Mouse (Mus musculus) hindbrain, embryonic 10.5 days (tissue): ENCODE measurements at regions not wholly inside any gene's neighbourhood (a gene's known extent, or its start where the extent isn't known, plus 50 kb on each side); places are given as distances from the start of the nearest gene placed in this dataset.

Experiments
- DNase-seq: peaks from one replicate; pipeline ENCODE4 v3.0.0-alpha.2; 2017; ENCODE audit warnings: low spot score
- H3K27ac ChIP-seq: fragments of 300-500 bp; sonication (generic); 2 replicates; pipeline ENCODE4 v1.5.1; 2016; ENCODE audit warnings: mild to moderate bottlenecking, moderate library complexity
- H3K27me3 ChIP-seq: fragments of 300-500 bp; sonication (generic); 2 replicates; pipeline ENCODE4 v1.6.1; 2016; ENCODE audit warnings: mild to moderate bottlenecking; ENCODE audit not compliant: poor library complexity, insufficient read depth, severe bottlenecking
- H3K36me3 ChIP-seq: fragments of 300-500 bp; sonication (generic); 2 replicates; pipeline ENCODE4 v1.6.1; 2016; ENCODE audit warnings: mild to moderate bottlenecking, moderate library complexity
- H3K4me1 ChIP-seq: fragments of 300-500 bp; sonication (generic); replicated peaks from 2 replicates; pipeline ENCODE4 v1.6.1; 2016; ENCODE audit warnings: mild to moderate bottlenecking
- H3K4me3 ChIP-seq: fragments of 300-500 bp; sonication (generic); 2 replicates; pipeline ENCODE4 v1.5.1; 2016; ENCODE audit warnings: mild to moderate bottlenecking, moderate library complexity
- H3K9me3 ChIP-seq: fragments of 300-500 bp; sonication (generic); 2 replicates; pipeline ENCODE4 v1.6.1; 2016; ENCODE audit warnings: mild to moderate bottlenecking, moderate library complexity
- WGBS: fragments of 180-500 bp; shearing (Covaris S2); methylation state at CpG from one replicate; pipeline ENCODE4 v1.1.7; 2016; 5-methylcytosine and 5-hydroxymethylcytosine counted together

GRCm38 (mm10) chr13:28628751-28629150 lies 324.8 kb downstream of the Sox4 start:
- WGBS = 54% methylated on average over 8 of the region's 8 CpGs
- DNase-seq = no peak
- Histone ChIP-seq H3K4me1 (peaks cover 33% of the 10 kb centered on the region), H3K27ac (0 out of 2 replicates have a peak overlapping the region, but pooled peaks have one; percentile 29), H3K9me3 (no peaks in the 10 kb centered on the region), H3K36me3 (peaks cover 22% of the 10 kb centered on the region), H3K4me3 (no peak overlapping the region), H3K27me3 (no peaks in the 10 kb centered on the region)

- Histone ChIP-seq H3K27ac (no peak overlapping the region), H3K36me3 (no peaks in the 10 kb centered on the region), H3K4me1 (peaks cover 38% of the 10 kb centered on the region), H3K9me3 (no peaks in the 10 kb centered on the region), H3K27me3 (no peaks in the 10 kb centered on the region), H3K4me3 (no peak overlapping the region)
- no peak for DNase-seq
- 7% methylated on average over 3 of the region's 3 CpGs for WGBS
These were observed 334.6 kb downstream of the Sox4 start for GRCm38 (mm10) chr13:28618961-28619360.

GRCm38 (mm10) chr13:28617503-28617902 lies 336.0 kb downstream of the Sox4 start:
- Histone ChIP-seq H3K27ac (no peak overlapping the region; the same call in 1 of the 2 replicates), H3K36me3 (peaks cover 8% of the 10 kb centered on the region), H3K4me3 (no peak overlapping the region), H3K27me3 (no peaks in the 10 kb centered on the region), H3K4me1 (peaks cover 39% of the 10 kb centered on the region), H3K9me3 (no peaks in the 10 kb centered on the region)
- no peak for DNase-seq
- WGBS = 91% methylated on average over 4 of the region's 4 CpGs

GRCm38 (mm10) chr13:28616645-28617381 lies 336.7 kb downstream of the Sox4 start:
- no peak overlapping the region for H3K27ac ChIP-seq
- H3K4me1 ChIP-seq = peaks cover 39% of the 10 kb centered on the region
- H3K9me3 ChIP-seq = no peaks in the 10 kb centered on the region
- no peak for DNase-seq
- H3K27me3 ChIP-seq = no peaks in the 10 kb centered on the region
- 87% methylated on average over 9 of the region's 9 CpGs for WGBS
- no peak overlapping the region for H3K4me3 ChIP-seq
- H3K36me3 ChIP-seq = peaks cover 9% of the 10 kb centered on the region

- H3K27me3 ChIP-seq = no peaks in the 10 kb centered on the region
- H3K27ac ChIP-seq = no peak overlapping the region
- no peak overlapping the region for H3K4me3 ChIP-seq
- WGBS = 58% methylated on average over 6 of the region's 6 CpGs
- H3K4me1 ChIP-seq = 0 out of 2 replicates have a peak, but pooled peaks cover 2% of the 10 kb centered on the region
- H3K36me3 ChIP-seq = peaks cover 3% of the 10 kb centered on the region; the same call in 1 of the 2 replicates
- no peaks in the 10 kb centered on the region for H3K9me3 ChIP-seq
- DNase-seq = no peak
These were observed 345.9 kb downstream of the Sox4 start for GRCm38 (mm10) chr13:28607551-28608114.

GRCm38 (mm10) chr13:28606651-28607050 lies 346.9 kb downstream of the Sox4 start:
- Histone ChIP-seq H3K4me1 (0 out of 2 replicates have a peak, but pooled peaks cover 2% of the 10 kb centered on the region), H3K36me3 (no peaks in the 10 kb centered on the region), H3K9me3 (no peaks in the 10 kb centered on the region), H3K27ac (no peak overlapping the region), H3K4me3 (no peak overlapping the region), H3K27me3 (no peaks in the 10 kb centered on the region)
- DNase-seq = no peak
- 90% methylated on average over 1 of the region's 1 CpGs for WGBS

- peaks cover 2% of the 10 kb centered on the region; the same call in 1 of the 2 replicates for H3K4me1 ChIP-seq
- H3K36me3 ChIP-seq = no peaks in the 10 kb centered on the region
- H3K9me3 ChIP-seq = no peaks in the 10 kb centered on the region
- H3K27me3 ChIP-seq = no peaks in the 10 kb centered on the region
- WGBS = 89% methylated on average over 1 of the region's 1 CpGs
- H3K4me3 ChIP-seq = no peak overlapping the region
- H3K27ac ChIP-seq = no peak overlapping the region
- DNase-seq = no peak
These were observed 347.7 kb downstream of the Sox4 start for GRCm38 (mm10) chr13:28605833-28606232.

GRCm38 (mm10) chr13:28604016-28604415 lies 346.7 kb downstream of the Gm11361 start:
- Histone ChIP-seq H3K9me3 (no peaks in the 10 kb centered on the region), H3K27ac (no peak overlapping the region), H3K27me3 (no peaks in the 10 kb centered on the region), H3K36me3 (no peaks in the 10 kb centered on the region), H3K4me1 (peaks cover 2% of the 10 kb centered on the region; the same call in 1 of the 2 replicates), H3K4me3 (no peak overlapping the region)
- WGBS = 73% methylated on average over 6 of the region's 6 CpGs
- no peak for DNase-seq

GRCm38 (mm10) chr13:28600792-28601191 lies 343.5 kb downstream of the Gm11361 start:
- Histone ChIP-seq H3K27me3 (no peaks in the 10 kb centered on the region), H3K4me3 (no peak overlapping the region), H3K4me1 (peaks cover 2% of the 10 kb centered on the region; the same call in 1 of the 2 replicates), H3K27ac (0 out of 2 replicates have a peak overlapping the region, but pooled peaks have one; percentile 16), H3K36me3 (peaks cover 5% of the 10 kb centered on the region; the same call in 1 of the 2 replicates), H3K9me3 (no peaks in the 10 kb centered on the region)
- DNase-seq = no peak
- 76% methylated on average over 5 of the region's 5 CpGs for WGBS

- H3K4me3 ChIP-seq = no peak overlapping the region
- no peak overlapping the region for H3K27ac ChIP-seq
- H3K27me3 ChIP-seq = no peaks in the 10 kb centered on the region
- no peaks in the 10 kb centered on the region; the same call in 1 of the 2 replicates for H3K4me1 ChIP-seq
- no peaks in the 10 kb centered on the region for H3K9me3 ChIP-seq
- DNase-seq = no peak
- 94% methylated on average over 2 of the region's 2 CpGs for WGBS
- H3K36me3 ChIP-seq = peaks cover 20% of the 10 kb centered on the region
These were observed 339.0 kb downstream of the Gm11361 start for GRCm38 (mm10) chr13:28596367-28596766.

- no peak overlapping the region for H3K4me3 ChIP-seq
- no peak for DNase-seq
- H3K9me3 ChIP-seq = no peaks in the 10 kb centered on the region
- WGBS = 91% methylated on average over 1 of the region's 1 CpGs
- H3K27ac ChIP-seq = no peak overlapping the region
- H3K36me3 ChIP-seq = peaks cover 19% of the 10 kb centered on the region
- H3K27me3 ChIP-seq = no peaks in the 10 kb centered on the region
- no peaks in the 10 kb centered on the region for H3K4me1 ChIP-seq
These were observed 334.8 kb downstream of the Gm11361 start for GRCm38 (mm10) chr13:28592176-28592575.

GRCm38 (mm10) chr13:28587977-28588376 lies 330.6 kb downstream of the Gm11361 start:
- no peak overlapping the region for H3K4me3 ChIP-seq
- no peaks in the 10 kb centered on the region for H3K36me3 ChIP-seq
- no peak for DNase-seq
- no peaks in the 10 kb centered on the region for H3K27me3 ChIP-seq
- 0 out of 2 replicates have a peak, but pooled peaks cover 5% of the 10 kb centered on the region for H3K4me1 ChIP-seq
- H3K27ac ChIP-seq = no peak overlapping the region
- H3K9me3 ChIP-seq = no peaks in the 10 kb centered on the region
- 88% methylated on average over 5 of the region's 5 CpGs for WGBS

GRCm38 (mm10) chr13:28586693-28587092 lies 329.4 kb downstream of the Gm11361 start:
- no peak for DNase-seq
- Histone ChIP-seq H3K4me3 (no peak overlapping the region), H3K4me1 (0 out of 2 replicates have a peak, but pooled peaks cover 5% of the 10 kb centered on the region), H3K9me3 (no peaks in the 10 kb centered on the region), H3K27me3 (no peaks in the 10 kb centered on the region), H3K27ac (no peak overlapping the region), H3K36me3 (no peaks in the 10 kb centered on the region)
- WGBS = 82% methylated on average over 7 of the region's 7 CpGs
